Mouse (Mus musculus) hindbrain, embryonic 14.5 days (tissue): Measurements from ENCODE around the gene Zbtb20. TPM values are rescaled to one million over a fixed set of nuclear protein-coding genes. Genes with fewer than 3 reads are reported as not detected.

ENCODE experiments used
- ATAC-seq: fragments of 200-750 bp; cut with Nextera tagmentation; 2 replicates; pipeline ENCODE4 v1.8.0; 2017; ENCODE audit warnings: moderate number of reproducible peaks, mild to moderate bottlenecking, moderate TSS enrichment, moderate library complexity; ENCODE audit not compliant: low FRiP score
- DNase-seq: peaks from one replicate; pipeline ENCODE4 v3.0.0-alpha.2; 2015; ENCODE audit warnings: low spot score
- H3K27ac ChIP-seq: fragments of 300-500 bp; sonication (generic); 2 replicates; pipeline ENCODE4 v1.5.1; 2014; ENCODE audit warnings: mild to moderate bottlenecking, moderate library complexity
- H3K27me3 ChIP-seq: fragments of 300-500 bp; sonication (generic); 2 replicates; pipeline ENCODE4 v1.6.1; 2014; ENCODE audit warnings: mild to moderate bottlenecking, low read length, mixed read lengths; ENCODE audit not compliant: control insufficient read depth, insufficient read depth
- H3K36me3 ChIP-seq: fragments of 300-500 bp; sonication (generic); replicated peaks from 2 replicates; pipeline ENCODE4 v1.6.1; 2014; ENCODE audit not compliant: control insufficient read depth, insufficient read depth
- H3K4me1 ChIP-seq: fragments of 300-500 bp; sonication (generic); replicated peaks from 2 replicates; pipeline ENCODE4 v1.6.1; 2014; ENCODE audit warnings: antibody characterized with exemption, low read length, mixed read lengths; ENCODE audit not compliant: control insufficient read depth, insufficient read depth
- H3K4me2 ChIP-seq: fragments of 300-500 bp; sonication (generic); replicated peaks from 2 replicates; pipeline ENCODE4 v1.6.1; 2014; ENCODE audit warnings: mild to moderate bottlenecking, moderate library complexity
- H3K4me3 ChIP-seq: fragments of 300-500 bp; sonication (generic); replicated peaks from 2 replicates; pipeline ENCODE4 v1.5.1; 2014; ENCODE audit warnings: mild to moderate bottlenecking, low read length
- H3K9ac ChIP-seq: fragments of 300-500 bp; sonication (generic); 2 replicates; pipeline ENCODE4 v1.6.1; 2014
- H3K9me3 ChIP-seq: fragments of 300-500 bp; sonication (generic); 2 replicates; pipeline ENCODE4 v1.6.1; 2016; ENCODE audit warnings: low read length; ENCODE audit not compliant: control insufficient read depth
- WGBS: fragments of 180-500 bp; shearing (Covaris S2); extraction: QIAGEN DNeasy Blood & Tissue Kit; methylation state at CpG from one replicate; pipeline ENCODE4 v1.1.7; 2014; 5-methylcytosine and 5-hydroxymethylcytosine counted together
- polyA plus RNA-seq: library from polyadenylated mRNA; unstranded; fragments of >200 nt; fragmentation: Nextera tagmentation; extraction: Ambion mirVana; gene quantifications from 2 replicates; pipeline ENCODE4 v1.2.1, GENCODE M21; 2014

Gene Zbtb20
- polyA plus RNA-seq, 1 experiment from 2014 or later = 49.7 TPM

GRCm38 (mm10) chr16:42907283-42907701 is 31.6 kb downstream of the Zbtb20 start:
- ATAC-seq (peak; percentile 51; the same call in 1 of the 2 replicates), DNase-seq (no peak)
- Histone ChIP-seq H3K9me3 (no peaks in the 10 kb centered on the region), H3K9ac (peak overlapping the region; percentile 10; the same call in 1 of the 2 replicates), H3K27me3 (no peaks in the 10 kb centered on the region), H3K4me1 (no peaks in the 10 kb centered on the region), H3K27ac (peak overlapping the region; percentile 62), H3K36me3 (no peaks in the 10 kb centered on the region), H3K4me3 (peak overlapping the region; percentile 15), H3K4me2 (peak overlapping the region; percentile 42)
- WGBS = 35% methylated on average over 4 of the region's 4 CpGs

DNA sequence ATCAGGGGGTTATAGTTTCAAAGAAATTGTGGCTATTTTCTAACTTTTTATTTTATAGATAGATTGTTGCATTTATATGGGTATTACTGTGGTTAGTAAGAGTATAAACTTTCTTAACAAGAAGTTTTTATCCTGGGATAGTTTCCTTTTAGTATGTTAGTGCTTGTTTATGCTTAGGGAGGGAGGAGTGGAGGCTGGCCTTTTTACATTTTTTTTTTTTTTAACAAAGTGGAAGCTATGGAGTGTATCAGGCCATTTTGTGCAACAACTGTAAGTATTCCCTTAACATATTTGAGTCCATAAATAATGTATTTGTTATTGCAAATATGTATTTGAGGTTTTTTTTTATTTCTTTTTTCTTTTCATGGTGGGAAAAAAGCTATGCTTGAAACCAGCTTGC is 32.7 kb downstream of the Zbtb20 start:
- Histone ChIP-seq H3K27me3 (no peaks in the 10 kb centered on the region), H3K4me1 (no peaks in the 10 kb centered on the region), H3K27ac (no peak overlapping the region), H3K36me3 (no peaks in the 10 kb centered on the region), H3K4me3 (no peak overlapping the region), H3K9me3 (no peaks in the 10 kb centered on the region), H3K9ac (no peak overlapping the region), H3K4me2 (peak overlapping the region; percentile 11; the same call in 1 of the 2 replicates)
- ATAC-seq (no peak), DNase-seq (no peak)

DNA sequence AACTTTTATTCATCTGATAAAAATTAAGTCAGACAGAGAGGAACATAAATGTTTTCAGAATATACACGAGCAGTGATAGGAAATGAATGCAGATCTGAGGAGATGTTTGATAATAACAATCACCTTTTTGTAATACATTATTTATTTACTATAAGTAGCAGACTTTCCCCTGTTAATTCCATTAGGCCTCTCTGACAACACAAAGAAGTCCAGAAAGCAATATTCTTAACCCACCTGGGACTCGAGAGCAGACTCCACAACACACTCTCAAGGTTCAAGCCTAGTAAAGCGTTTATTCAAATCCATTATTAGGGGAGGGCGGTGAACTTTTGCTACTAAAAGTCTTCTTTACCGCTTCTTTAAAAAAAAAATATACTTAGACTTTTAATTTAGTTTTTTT is 33.2 kb downstream of the Zbtb20 start:
- H3K4me1 ChIP-seq = no peaks in the 10 kb centered on the region
- H3K36me3 ChIP-seq = no peaks in the 10 kb centered on the region
- H3K9me3 ChIP-seq = no peaks in the 10 kb centered on the region
- no peak for DNase-seq
- H3K9ac ChIP-seq = no peak overlapping the region
- 81% methylated on average over 5 of the region's 5 CpGs for WGBS
- no peak overlapping the region for H3K27ac ChIP-seq
- H3K27me3 ChIP-seq = no peaks in the 10 kb centered on the region
- H3K4me2 ChIP-seq = peak overlapping the region; percentile 10; the same call in 1 of the 2 replicates
- H3K4me3 ChIP-seq = no peak overlapping the region
- ATAC-seq = no peak

DNA sequence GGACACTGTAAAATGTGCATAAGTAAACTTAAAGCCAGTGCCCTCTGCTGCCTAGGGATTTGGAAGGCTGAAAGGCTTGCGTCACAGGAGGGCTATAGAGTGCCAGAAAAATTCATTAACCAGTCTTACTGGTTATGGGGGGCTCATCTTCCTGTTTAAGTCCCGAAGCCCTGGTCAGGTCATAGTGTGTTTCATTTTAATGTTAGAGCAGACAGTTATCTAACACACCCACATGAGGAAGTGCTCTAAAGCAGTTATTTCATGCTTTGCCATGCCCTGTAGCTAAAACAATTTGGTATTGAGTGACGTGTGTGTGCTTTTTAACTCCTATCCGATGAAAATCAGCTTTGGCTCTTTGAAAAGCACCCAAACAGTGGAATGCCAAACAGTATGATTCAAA is 34.3 kb downstream of the Zbtb20 start:
- H3K4me2 ChIP-seq = peak overlapping the region; percentile 17
- no peak overlapping the region for H3K27ac ChIP-seq
- 36% methylated on average over 4 of the region's 4 CpGs for WGBS
- no peak overlapping the region for H3K4me3 ChIP-seq
- H3K36me3 ChIP-seq = no peaks in the 10 kb centered on the region
- H3K9me3 ChIP-seq = no peaks in the 10 kb centered on the region
- no peak overlapping the region for H3K9ac ChIP-seq
- no peaks in the 10 kb centered on the region for H3K4me1 ChIP-seq
- H3K27me3 ChIP-seq = no peaks in the 10 kb centered on the region
- DNase-seq (no peak), ATAC-seq (no peak)

DNA sequence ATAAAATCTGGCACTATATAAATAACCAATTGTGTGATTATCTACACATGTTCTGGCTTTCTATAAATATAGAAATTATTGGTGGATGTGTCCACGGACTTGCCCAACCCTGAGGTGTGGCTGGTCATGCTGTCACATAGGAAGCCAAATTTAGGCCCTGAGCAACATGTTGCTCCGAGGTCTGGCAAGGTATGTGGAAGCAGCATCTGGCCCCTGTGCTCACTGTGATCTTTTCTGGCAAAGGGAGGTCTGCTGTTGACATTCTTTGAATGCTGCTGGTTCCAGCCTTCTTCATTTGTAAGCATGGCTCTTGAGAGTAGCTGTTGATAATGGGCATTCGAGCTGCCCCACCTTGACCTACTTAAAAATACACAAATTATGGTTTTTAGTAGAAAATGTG is 35.0 kb downstream of the Zbtb20 start:
- Histone ChIP-seq H3K27me3 (no peaks in the 10 kb centered on the region), H3K9me3 (no peaks in the 10 kb centered on the region), H3K4me2 (no peak overlapping the region), H3K9ac (no peak overlapping the region), H3K4me1 (no peaks in the 10 kb centered on the region), H3K36me3 (no peaks in the 10 kb centered on the region), H3K4me3 (no peak overlapping the region), H3K27ac (no peak overlapping the region)
- no peak for ATAC-seq
- no peak for DNase-seq
- WGBS = 80% methylated on average over 3 of the region's 3 CpGs

- DNase-seq = no peak
- H3K4me3 ChIP-seq = no peak overlapping the region
- no peaks in the 10 kb centered on the region for H3K4me1 ChIP-seq
- no peak for ATAC-seq
- no peak overlapping the region for H3K4me2 ChIP-seq
- H3K9me3 ChIP-seq = no peaks in the 10 kb centered on the region
- 84% methylated on average over 4 of the region's 4 CpGs for WGBS
- H3K27me3 ChIP-seq = no peaks in the 10 kb centered on the region
- H3K9ac ChIP-seq = no peak overlapping the region
- H3K36me3 ChIP-seq = no peaks in the 10 kb centered on the region
- H3K27ac ChIP-seq = no peak overlapping the region
Measured at GRCm38 (mm10) chr16:42911326-42911725, 35.6 kb downstream of the Zbtb20 start.

GRCm38 (mm10) chr16:42911815-42912214 is 36.1 kb downstream of the Zbtb20 start:
- Histone ChIP-seq H3K27ac (no peak overlapping the region), H3K36me3 (no peaks in the 10 kb centered on the region), H3K4me1 (no peaks in the 10 kb centered on the region), H3K4me2 (no peak overlapping the region), H3K27me3 (no peaks in the 10 kb centered on the region), H3K9ac (no peak overlapping the region), H3K9me3 (no peaks in the 10 kb centered on the region), H3K4me3 (no peak overlapping the region)
- DNase-seq (no peak), ATAC-seq (no peak)
- WGBS = 81% methylated on average over 5 of the region's 5 CpGs

GRCm38 (mm10) chr16:42913291-42913690 is 37.6 kb downstream of the Zbtb20 start:
- DNase-seq = no peak
- 57% methylated on average over 8 of the region's 8 CpGs for WGBS
- H3K4me1 ChIP-seq = no peaks in the 10 kb centered on the region
- H3K4me2 ChIP-seq = no peak overlapping the region
- H3K27me3 ChIP-seq = no peaks in the 10 kb centered on the region
- H3K9ac ChIP-seq = no peak overlapping the region
- no peak overlapping the region for H3K4me3 ChIP-seq
- H3K27ac ChIP-seq = no peak overlapping the region
- no peaks in the 10 kb centered on the region for H3K9me3 ChIP-seq
- no peaks in the 10 kb centered on the region for H3K36me3 ChIP-seq
- ATAC-seq = no peak

GRCm38 (mm10) chr16:42914457-42915085 is 38.9 kb downstream of the Zbtb20 start:
- Histone ChIP-seq H3K27ac (no peak overlapping the region), H3K27me3 (no peaks in the 10 kb centered on the region), H3K4me3 (no peak overlapping the region), H3K9me3 (no peaks in the 10 kb centered on the region), H3K9ac (no peak overlapping the region), H3K4me2 (no peak overlapping the region), H3K4me1 (no peaks in the 10 kb centered on the region), H3K36me3 (no peaks in the 10 kb centered on the region)
- DNase-seq (peak; percentile 71), ATAC-seq (peak; percentile 80)
- WGBS = 48% methylated on average over 8 of the region's 8 CpGs
